ENCODE assay signal across 13 mouse cellular contexts in genomic region chr7:99523837-99524236, GRCm38 (mm10). TPM values are rescaled to one million over a fixed set of nuclear protein-coding genes. Genes with fewer than 3 reads are reported as not detected.
"Had no signal": no experiment of that assay in that cellular context is flagged by ENCODE, and none has a peak within 500 bp of the region (broad histone marks: within the 10 kb centered on the region; RNA-seq: fewer than 3 reads in every experiment).

No protein-coding gene starts in this region.

- H3K27ac ChIP-seq: hindbrain, embryonic 12.5 days; layer of hippocampus, adult 2 months; limb, embryonic 12.5 days; midbrain, embryonic 15.5 days; neural tube, embryonic 12.5 days; stomach, postnatal 0 days had no signal

- DNase-seq: kidney, postnatal 10 days; liver; lung, postnatal 36 days; thymus, postnatal 4 days had no signal

- H3K27me3 ChIP-seq: hindbrain, embryonic 12.5 days; limb, embryonic 12.5 days; midbrain, embryonic 15.5 days; neural tube, embryonic 12.5 days had no signal

- H3K9ac ChIP-seq: hindbrain, embryonic 12.5 days; limb, embryonic 12.5 days; midbrain, embryonic 15.5 days; neural tube, embryonic 12.5 days had no signal

- H3K4me1 ChIP-seq: hindbrain, embryonic 12.5 days; limb, embryonic 12.5 days; midbrain, embryonic 15.5 days; neural tube, embryonic 12.5 days had no signal

- H3K9me3 ChIP-seq: hindbrain, embryonic 12.5 days; midbrain, embryonic 15.5 days; neural tube, embryonic 12.5 days had no signal

- H3K36me3 ChIP-seq: hindbrain, embryonic 12.5 days; limb, embryonic 12.5 days; midbrain, embryonic 15.5 days; neural tube, embryonic 12.5 days had no signal

- H3K4me2 ChIP-seq: hindbrain, embryonic 12.5 days; limb, embryonic 12.5 days; midbrain, embryonic 15.5 days; neural tube, embryonic 12.5 days had no signal

- ATAC-seq: hindbrain, embryonic 16.5 days; inflammation-experienced regulatory T-cells, adult 6 months; midbrain, embryonic 15.5 days had no signal

- H3K4me3 ChIP-seq: hindbrain, embryonic 12.5 days; layer of hippocampus, adult 2 months; limb, embryonic 12.5 days; midbrain, embryonic 15.5 days; neural tube, embryonic 12.5 days had no signal

RNA-seq across cellular contexts. Expression of gene Klhl35, which starts 58.0 kb away (rescaled TPM):
- polyA plus RNA-seq: liver, embryonic 16.5 days had no signal
